Mouse (Mus musculus): ENCODE measurements around the gene Alms1. TPM values are rescaled to one million over a fixed set of nuclear protein-coding genes. Genes with fewer than 3 reads are reported as not detected.
"Not testable (repeated sequence)": the region's sequence is repeated elsewhere in the genome, so short reads cannot be mapped to it uniquely, and the experiment has no call there.

Alms1 gene
- polyA plus RNA-seq, 1 experiment from 2014 or later = 6.2 TPM

DNA sequence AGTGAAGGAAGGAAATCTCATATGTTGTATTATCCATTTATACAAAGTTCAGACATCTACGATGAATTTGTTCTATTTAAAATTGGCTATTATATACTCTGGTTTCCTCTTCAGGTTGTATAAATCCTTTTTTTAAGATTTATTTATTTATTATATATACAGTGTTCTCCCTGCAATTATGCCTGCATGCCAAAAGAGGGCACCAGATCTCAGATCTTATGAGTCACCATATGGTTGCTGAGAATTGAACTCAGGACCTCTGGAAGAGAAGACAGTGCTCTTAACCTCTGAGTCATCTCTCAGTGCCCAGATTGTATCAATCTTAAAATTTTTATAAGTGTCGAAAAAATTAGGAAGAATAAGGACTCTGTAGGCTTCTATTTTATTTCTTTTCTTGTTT lies 65.9 kb downstream of the Alms1 start:
- Histone ChIP-seq H3K4me1 (replicated peaks; ENCODE audit: control insufficient read depth, insufficient read depth, low read length) (no peaks in the 10 kb centered on the region), H3K9me3 (ENCODE audit: control insufficient read depth, low read length) (no peaks in the 10 kb centered on the region), H3K4me2 (ENCODE audit: low read length) (no peak overlapping the region), H3K9ac (replicated peaks; ENCODE audit: low read depth, low read length) (no peak overlapping the region), H3K27ac (ENCODE audit: low read length) (no peak overlapping the region), H3K4me3 (replicated peaks; ENCODE audit: low read length) (no peak overlapping the region), H3K36me3 (ENCODE audit: control insufficient read depth, insufficient read depth) (no peaks in the 10 kb centered on the region), H3K27me3 (replicated peaks; ENCODE audit: control insufficient read depth, insufficient read depth, low read length) (no peaks in the 10 kb centered on the region)
- no peak for ATAC-seq
- 98% methylated on average over 2 of the region's 2 CpGs for WGBS

DNA sequence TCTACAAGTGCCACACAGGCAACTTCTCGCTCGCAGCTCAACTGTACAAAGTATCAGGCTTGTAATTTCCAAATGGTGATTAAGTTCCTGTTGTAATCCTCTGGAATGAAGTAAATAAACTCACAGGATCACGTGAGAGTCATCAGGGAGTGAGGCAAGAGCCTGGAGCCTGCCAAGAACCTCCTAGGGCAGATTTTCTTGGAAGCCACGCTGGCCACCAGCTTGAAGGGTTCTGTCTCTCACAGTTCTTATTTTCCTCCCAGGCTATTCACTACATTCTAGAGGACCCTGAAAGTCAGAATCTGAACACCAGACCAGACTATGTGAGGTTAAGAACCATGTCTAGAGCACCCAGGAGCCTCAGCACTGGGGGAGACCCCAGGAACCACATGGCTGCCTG lies 114.6 kb downstream of the Alms1 start:
- H3K9ac ChIP-seq (replicated peaks; ENCODE audit: low read depth, low read length); H3K4me3 ChIP-seq (replicated peaks; ENCODE audit: low read length); H3K4me1 ChIP-seq (replicated peaks; ENCODE audit: control insufficient read depth, insufficient read depth, low read length); ATAC-seq; H3K4me2 ChIP-seq (ENCODE audit: low read length); H3K27me3 ChIP-seq (replicated peaks; ENCODE audit: control insufficient read depth, insufficient read depth, low read length); H3K36me3 ChIP-seq (ENCODE audit: control insufficient read depth, insufficient read depth); H3K27ac ChIP-seq (ENCODE audit: low read length); H3K9me3 ChIP-seq (ENCODE audit: control insufficient read depth, low read length): not testable (repeated sequence)
- WGBS = 79% methylated on average over 2 of the region's 4 CpGs

DNA sequence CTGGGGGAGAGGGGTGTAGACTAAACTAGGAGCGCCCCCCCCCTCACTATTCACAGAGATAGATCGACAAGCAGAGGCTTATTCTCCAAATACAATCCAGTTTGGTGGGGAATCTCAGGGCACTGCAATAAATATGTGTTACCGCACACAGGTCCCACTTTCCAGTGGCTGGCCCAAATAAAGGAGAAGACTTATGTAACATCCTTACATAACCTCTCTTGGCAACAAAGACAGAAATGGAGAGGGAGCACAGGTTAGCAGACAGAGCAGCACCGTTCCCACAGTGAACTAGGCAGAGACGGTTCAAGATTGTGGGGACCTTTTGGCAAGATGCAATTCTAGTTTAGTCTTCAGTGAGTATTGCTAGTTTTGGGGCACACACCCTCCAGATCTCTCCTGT lies 121.9 kb downstream of the Alms1 start:
- H3K36me3 ChIP-seq (ENCODE audit: control insufficient read depth, insufficient read depth); H3K4me2 ChIP-seq (ENCODE audit: low read length); H3K9ac ChIP-seq (replicated peaks; ENCODE audit: low read depth, low read length); H3K27ac ChIP-seq (ENCODE audit: low read length); H3K4me1 ChIP-seq (replicated peaks; ENCODE audit: control insufficient read depth, insufficient read depth, low read length); H3K9me3 ChIP-seq (ENCODE audit: control insufficient read depth, low read length); H3K27me3 ChIP-seq (replicated peaks; ENCODE audit: control insufficient read depth, insufficient read depth, low read length); H3K4me3 ChIP-seq (replicated peaks; ENCODE audit: low read length); ATAC-seq: not testable (repeated sequence)
- WGBS = 95% methylated on average over 5 of the region's 5 CpGs

DNA sequence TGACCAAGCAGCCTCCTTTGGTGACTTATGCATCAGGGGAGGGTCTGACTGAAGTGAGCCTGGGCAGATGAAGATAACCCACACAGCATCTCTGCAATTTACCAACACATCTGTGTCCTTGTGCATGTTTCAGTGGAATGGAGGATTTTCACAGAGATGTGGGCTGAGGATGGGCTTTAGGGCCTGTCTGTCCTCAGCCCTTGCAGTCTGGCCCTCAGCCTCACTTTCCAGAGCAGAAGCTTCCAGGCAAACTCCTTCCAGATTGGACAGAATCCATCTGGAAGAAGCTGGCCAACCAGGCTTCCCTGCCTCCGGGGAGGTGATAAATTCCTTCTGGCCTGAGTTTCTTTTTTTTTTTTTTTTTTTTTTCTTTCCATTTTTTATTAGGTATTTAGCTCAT lies 122.3 kb downstream of the Alms1 start:
- H3K4me3 ChIP-seq (replicated peaks; ENCODE audit: low read length); H3K27me3 ChIP-seq (replicated peaks; ENCODE audit: control insufficient read depth, insufficient read depth, low read length); ATAC-seq; H3K27ac ChIP-seq (ENCODE audit: low read length); H3K9ac ChIP-seq (replicated peaks; ENCODE audit: low read depth, low read length); H3K36me3 ChIP-seq (ENCODE audit: control insufficient read depth, insufficient read depth); H3K4me2 ChIP-seq (ENCODE audit: low read length); H3K4me1 ChIP-seq (replicated peaks; ENCODE audit: control insufficient read depth, insufficient read depth, low read length); H3K9me3 ChIP-seq (ENCODE audit: control insufficient read depth, low read length): not testable (repeated sequence)
- WGBS = 56% methylated on average over 1 of the region's 1 CpGs

DNA sequence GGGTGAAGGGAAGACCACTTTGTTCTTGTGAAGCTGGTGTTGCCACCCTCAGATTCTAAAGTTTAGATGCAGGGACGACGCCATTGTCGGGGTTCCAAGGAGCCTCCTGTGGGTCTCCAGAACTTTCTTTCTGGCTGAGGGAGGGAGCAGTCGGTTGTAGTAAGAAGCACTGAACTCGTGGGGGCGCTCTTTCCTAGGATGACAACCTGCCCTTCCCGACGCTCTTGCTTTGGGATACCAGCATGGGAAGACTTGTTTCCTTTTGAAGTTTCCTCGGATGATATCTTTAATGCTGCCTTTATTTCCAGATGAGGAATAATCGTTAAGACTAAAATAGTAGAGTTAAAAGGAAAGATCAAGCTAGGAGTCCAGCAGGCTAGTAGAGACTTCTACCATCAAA lies 125.8 kb downstream of the Alms1 start, which contains the start of gene Nat8f7:
Nat8f7 (minus strand) TSS at position 101 of the 400 bp plus-strand sequence.
- H3K9ac ChIP-seq (replicated peaks; ENCODE audit: low read depth, low read length); H3K4me2 ChIP-seq (ENCODE audit: low read length): not testable (repeated sequence)
- 81% methylated on average over 9 of the region's 10 CpGs for WGBS

More for the DNA sequence above, 125.8 kb downstream of the Alms1 start, which contains the start of gene Nat8f7:
- H3K27me3 ChIP-seq (replicated peaks; ENCODE audit: control insufficient read depth, insufficient read depth, low read length); H3K36me3 ChIP-seq (ENCODE audit: control insufficient read depth, insufficient read depth); H3K4me3 ChIP-seq (replicated peaks; ENCODE audit: low read length); ATAC-seq; H3K9me3 ChIP-seq (ENCODE audit: control insufficient read depth, low read length); H3K4me1 ChIP-seq (replicated peaks; ENCODE audit: control insufficient read depth, insufficient read depth, low read length); H3K27ac ChIP-seq (ENCODE audit: low read length): not testable (repeated sequence)

Small RNA genes within 50 kb of the gene (microRNA-seq; reads per million reads assigned to microRNA genes)
- not detected for gene Gm27317

Other genes with a start within 250 kb of the Alms1 start
- 15.4 and 19.3 TPM in 2 replicates for gene Rab11fip5, start 212.9 kb upstream of the Alms1 start, polyA plus RNA-seq (2015; fragmentation: Nextera tagmentation; extraction: Ambion mirVana)
- not detected in 2 replicates for gene Noto, start 163.6 kb upstream of the Alms1 start, polyA plus RNA-seq (2015; fragmentation: Nextera tagmentation; extraction: Ambion mirVana)
- gene Smyd5, start 155.5 kb upstream of the Alms1 start, polyA plus RNA-seq (2015; fragmentation: Nextera tagmentation; extraction: Ambion mirVana) = 57.9 and 69.8 TPM in 2 replicates
- 666 and 671 TPM in 2 replicates for gene Cct7, start 136.0 kb upstream of the Alms1 start, polyA plus RNA-seq (2015; fragmentation: Nextera tagmentation; extraction: Ambion mirVana)
- gene Pradc1, start 135.6 kb upstream of the Alms1 start, polyA plus RNA-seq (2015; fragmentation: Nextera tagmentation; extraction: Ambion mirVana) = 24.5 and 28.6 TPM in 2 replicates
- gene Fbxo41, start 84.5 kb upstream of the Alms1 start, polyA plus RNA-seq (2015; fragmentation: Nextera tagmentation; extraction: Ambion mirVana) = 7.4 and 9.5 TPM in 2 replicates
- gene Egr4, start 73.9 kb upstream of the Alms1 start, polyA plus RNA-seq (2015; fragmentation: Nextera tagmentation; extraction: Ambion mirVana) = 0.11 and 0.28 TPM in 2 replicates
- gene Nat8f7, start 125.7 kb downstream of the Alms1 start, polyA plus RNA-seq (2015; fragmentation: Nextera tagmentation; extraction: Ambion mirVana) = 0.11 TPM in 1 of 2 replicates, not detected in the other
- 0.25 and 0.48 TPM in 2 replicates for gene Nat8f3, start 178.2 kb downstream of the Alms1 start, polyA plus RNA-seq (2015; fragmentation: Nextera tagmentation; extraction: Ambion mirVana)
- not detected in 2 replicates for gene Nat8f6, start 233.4 kb downstream of the Alms1 start, polyA plus RNA-seq (2015; fragmentation: Nextera tagmentation; extraction: Ambion mirVana)
- gene Nat8f5, start 233.4 kb downstream of the Alms1 start, polyA plus RNA-seq (2015; fragmentation: Nextera tagmentation; extraction: Ambion mirVana) = not detected in 2 replicates
- gene Nat8, start 244.6 kb downstream of the Alms1 start, polyA plus RNA-seq (2015; fragmentation: Nextera tagmentation; extraction: Ambion mirVana) = not detected in 2 replicates